Mouse (Mus musculus) embryonic facial prominence, embryonic 14.5 days (tissue): Measurements from ENCODE around the gene Sema4f. TPM values are rescaled to one million over a fixed set of nuclear protein-coding genes. Genes with fewer than 3 reads are reported as not detected.

Experiments used
- ATAC-seq: fragments of 200-750 bp; cut with Nextera tagmentation; 2 replicates; pipeline ENCODE4 v1.8.0; 2017; ENCODE audit warnings: low read depth, moderate number of reproducible peaks, moderate TSS enrichment
- DNase-seq: peaks from one replicate; pipeline ENCODE4 v3.0.0-alpha.2; 2015; ENCODE audit warnings: low spot score
- H3K27ac ChIP-seq: fragments of 300-500 bp; sonication (generic); replicated peaks from 2 replicates; pipeline ENCODE4 v1.5.1; 2014; ENCODE audit warnings: low read depth, mild to moderate bottlenecking, low read length, moderate library complexity
- H3K27me3 ChIP-seq: fragments of 300-500 bp; sonication (generic); replicated peaks from 2 replicates; pipeline ENCODE4 v1.6.1; 2014; ENCODE audit warnings: low read length; ENCODE audit not compliant: control insufficient read depth, insufficient read depth
- H3K36me3 ChIP-seq: fragments of 300-500 bp; sonication (generic); 2 replicates; pipeline ENCODE4 v1.6.1; 2014; ENCODE audit warnings: low read length, mixed read lengths; ENCODE audit not compliant: control insufficient read depth, insufficient read depth
- H3K4me1 ChIP-seq: fragments of 300-500 bp; sonication (generic); 2 replicates; pipeline ENCODE4 v1.6.1; 2014; ENCODE audit warnings: antibody characterized with exemption, low read length; ENCODE audit not compliant: control insufficient read depth, insufficient read depth
- H3K4me2 ChIP-seq: fragments of 300-500 bp; sonication (generic); 2 replicates; pipeline ENCODE4 v1.6.1; 2014; ENCODE audit warnings: low read depth, mild to moderate bottlenecking, low read length, moderate library complexity, mixed read lengths
- H3K4me3 ChIP-seq: fragments of 300-500 bp; sonication (generic); 2 replicates; pipeline ENCODE4 v1.5.1; 2014; ENCODE audit warnings: low read depth, mild to moderate bottlenecking, low read length
- H3K9ac ChIP-seq: fragments of 300-500 bp; sonication (generic); 2 replicates; pipeline ENCODE4 v1.6.1; 2014; ENCODE audit warnings: low read depth, mild to moderate bottlenecking, low read length, moderate library complexity, mixed read lengths
- H3K9me3 ChIP-seq: fragments of 300-500 bp; sonication (generic); 2 replicates; pipeline ENCODE4 v1.6.1; 2016; ENCODE audit warnings: low read length; ENCODE audit not compliant: control insufficient read depth
- WGBS: fragments of 180-500 bp; shearing (Covaris S2); extraction: QIAGEN DNeasy Blood & Tissue Kit; methylation state at CpG from one replicate; pipeline ENCODE4 v1.1.7; 2014; 5-methylcytosine and 5-hydroxymethylcytosine counted together
- polyA plus RNA-seq: library from polyadenylated mRNA; unstranded; fragments of >200 nt; fragmentation: Nextera tagmentation; extraction: Ambion mirVana; gene quantifications from 2 replicates; pipeline ENCODE4 v1.2.1, GENCODE M21; 2014

Sema4f gene
- 2.1 and 3.5 TPM in 2 replicates for polyA plus RNA-seq

DNA sequence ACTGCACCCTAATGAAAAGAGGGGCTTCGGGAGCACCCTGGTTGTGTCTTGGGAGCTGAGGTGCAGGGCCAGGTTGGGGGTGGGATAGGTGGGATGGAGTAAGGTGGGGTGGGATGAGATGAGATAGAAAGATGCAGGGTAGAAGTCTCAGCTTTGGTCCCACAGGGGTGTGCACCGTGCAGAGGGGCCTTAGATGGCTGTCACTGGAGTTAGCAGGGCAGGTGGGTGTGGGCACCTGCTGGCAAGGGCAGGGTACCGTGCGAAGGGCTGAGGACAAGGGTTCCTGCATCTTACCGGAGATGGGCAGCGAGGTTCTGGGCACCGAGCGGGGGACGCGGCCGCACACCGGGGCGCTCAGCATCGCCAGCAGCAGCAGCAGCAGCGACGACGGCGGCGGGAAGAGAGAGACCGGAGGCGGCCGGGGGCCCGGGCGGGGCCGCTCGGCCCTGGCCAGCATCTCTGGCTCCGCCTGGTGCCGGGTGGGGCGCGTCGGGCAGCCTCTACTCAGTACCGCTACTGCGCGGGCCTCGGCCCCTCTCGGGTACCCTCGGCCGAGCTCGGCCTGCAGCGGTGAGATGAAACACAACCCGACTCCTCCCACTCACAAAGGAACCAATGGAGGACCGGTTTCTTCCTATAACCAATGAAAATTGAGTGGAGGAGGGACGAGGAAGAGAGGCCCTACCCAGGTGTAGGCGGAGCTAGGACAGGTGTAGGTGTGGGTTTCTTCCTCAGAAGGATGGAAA, at the start of gene Sema4f:
Sema4f (minus strand) TSS at position 603 of the 746 bp plus-strand sequence.
- Histone ChIP-seq H3K27ac (no peak within 1 kb of the TSS), H3K4me2 (peak within 1 kb of the TSS; percentile 81), H3K9ac (peak within 1 kb of the TSS; percentile 72), H3K9me3 (no peaks in the 10 kb centered on the region), H3K4me1 (no peaks in the 10 kb centered on the region), H3K36me3 (no peaks in the 10 kb centered on the region), H3K4me3 (peak within 1 kb of the TSS; percentile 53), H3K27me3 (peaks cover 11% of the 10 kb centered on the region)
- WGBS = 6% methylated on average over 15 of the region's 44 CpGs
- DNase-seq (peak; percentile 91), ATAC-seq (peak; percentile 99)

DNA sequence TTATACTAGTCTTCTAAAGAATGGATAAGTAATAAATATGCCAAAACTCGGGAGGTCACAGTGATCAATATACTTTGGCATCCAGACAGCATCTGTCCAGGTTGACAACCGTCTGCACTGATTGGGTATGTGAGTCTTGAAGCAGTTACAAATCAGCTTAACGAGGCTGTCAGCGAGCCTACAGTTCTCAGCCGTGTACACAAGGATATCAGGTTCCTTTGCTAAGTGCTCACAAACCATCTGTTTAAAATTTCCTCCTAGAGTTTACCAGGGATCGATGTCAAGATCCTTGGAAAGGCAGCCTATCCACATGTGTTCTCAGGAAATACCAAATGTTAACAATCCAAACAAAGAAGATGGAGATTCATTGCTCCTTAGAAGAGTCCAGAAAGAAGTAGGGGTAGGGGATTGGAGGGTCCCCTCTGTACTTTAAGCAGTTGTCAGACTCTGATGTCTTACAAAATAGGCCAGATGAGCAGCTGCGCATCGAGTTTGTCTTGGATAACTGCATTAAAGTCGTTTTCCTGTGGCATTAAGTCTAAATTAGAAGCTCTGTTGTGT, 47.9 kb upstream of the Sema4f start:
- peaks cover 14% of the 10 kb centered on the region; the same call in 1 of the 2 replicates for H3K4me1 ChIP-seq
- 8% methylated on average over 9 of the region's 9 CpGs for WGBS
- H3K9ac ChIP-seq = no peak overlapping the region
- H3K4me3 ChIP-seq = no peak overlapping the region
- no peaks in the 10 kb centered on the region for H3K9me3 ChIP-seq
- peak overlapping the region; percentile 22 for H3K27ac ChIP-seq
- peak overlapping the region; percentile 23; the same call in 1 of the 2 replicates for H3K4me2 ChIP-seq
- ATAC-seq (peak; percentile 91), DNase-seq (peak; percentile 84)
- H3K27me3 ChIP-seq = no peaks in the 10 kb centered on the region
- no peaks in the 10 kb centered on the region for H3K36me3 ChIP-seq

DNA sequence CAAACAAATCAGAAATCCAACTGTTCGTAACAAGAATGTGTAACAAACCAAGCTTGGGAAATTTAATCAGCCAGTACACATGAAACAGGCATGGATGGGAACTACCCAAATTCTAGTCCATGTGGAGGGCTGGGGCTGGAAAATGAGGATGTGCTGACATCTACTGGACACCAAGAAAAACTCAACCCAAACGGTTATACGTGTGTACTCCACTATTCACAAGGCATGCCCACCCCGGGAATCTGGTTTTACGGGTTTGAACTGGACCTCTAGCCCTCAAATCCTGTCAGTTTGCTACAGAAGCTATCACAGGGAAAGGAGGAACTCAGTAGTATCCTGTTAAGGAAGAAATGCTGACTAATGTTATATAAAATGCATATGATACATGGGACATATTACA, 31.5 kb upstream of the Sema4f start:
- 4% methylated on average over 5 of the region's 5 CpGs for WGBS
- DNase-seq (peak; percentile 84), ATAC-seq (peak; percentile 93; the same call in 1 of the 2 replicates)
- H3K9me3 ChIP-seq = no peaks in the 10 kb centered on the region
- no peaks in the 10 kb centered on the region for H3K4me1 ChIP-seq
- H3K4me2 ChIP-seq = no peak overlapping the region
- H3K27me3 ChIP-seq = 0 out of 2 replicates have a peak, but pooled peaks cover 4% of the 10 kb centered on the region
- no peak overlapping the region for H3K9ac ChIP-seq
- no peak overlapping the region for H3K4me3 ChIP-seq
- H3K27ac ChIP-seq = no peak overlapping the region
- no peaks in the 10 kb centered on the region for H3K36me3 ChIP-seq

DNA sequence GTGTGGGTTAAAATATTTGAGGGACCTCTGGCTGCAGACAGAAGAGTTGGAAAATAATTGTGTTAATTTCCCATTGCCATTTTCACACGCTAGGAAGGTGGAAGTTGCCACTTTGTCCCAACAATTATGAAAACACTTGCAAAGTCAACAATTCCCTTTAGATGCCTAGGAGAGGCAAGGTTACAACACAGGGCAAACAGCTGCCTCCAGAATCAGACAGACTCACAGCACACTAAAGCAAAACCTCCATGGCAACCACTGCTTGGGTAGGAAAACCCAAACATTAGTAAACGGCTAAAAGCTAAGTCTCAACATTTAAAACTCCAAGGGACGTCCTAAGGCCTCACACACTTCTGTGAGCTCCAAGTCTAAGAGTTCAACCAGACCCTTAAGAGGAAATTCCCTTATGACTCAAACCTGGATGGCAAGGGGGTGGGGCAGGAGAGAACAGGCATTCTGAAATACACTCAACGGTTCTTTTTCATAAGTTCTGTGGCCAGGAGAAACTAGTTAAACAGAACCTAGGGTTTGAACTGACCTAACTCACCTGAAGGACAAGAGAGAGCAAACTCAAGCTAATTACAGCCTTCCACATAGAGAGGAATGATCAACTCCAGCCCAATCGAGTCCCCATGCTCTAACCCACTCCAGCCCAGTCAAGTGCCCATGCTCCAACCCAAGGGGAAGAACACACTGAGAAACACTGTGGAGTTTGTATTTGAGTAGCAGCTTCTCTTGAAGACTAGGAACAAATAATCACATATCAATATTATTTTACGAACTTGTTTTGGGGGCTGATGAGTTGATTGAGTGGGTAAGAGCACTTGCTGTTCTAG, 29.9 kb upstream of the Sema4f start:
- H3K27ac ChIP-seq = no peak overlapping the region
- DNase-seq (no peak), ATAC-seq (no peak)
- H3K9me3 ChIP-seq = no peaks in the 10 kb centered on the region
- H3K4me3 ChIP-seq = no peak overlapping the region
- H3K4me1 ChIP-seq = no peaks in the 10 kb centered on the region
- H3K36me3 ChIP-seq = no peaks in the 10 kb centered on the region
- H3K9ac ChIP-seq = no peak overlapping the region
- H3K4me2 ChIP-seq = no peak overlapping the region
- WGBS = 70% methylated on average over 6 of the region's 6 CpGs
- H3K27me3 ChIP-seq = 0 out of 2 replicates have a peak, but pooled peaks cover 4% of the 10 kb centered on the region

DNA sequence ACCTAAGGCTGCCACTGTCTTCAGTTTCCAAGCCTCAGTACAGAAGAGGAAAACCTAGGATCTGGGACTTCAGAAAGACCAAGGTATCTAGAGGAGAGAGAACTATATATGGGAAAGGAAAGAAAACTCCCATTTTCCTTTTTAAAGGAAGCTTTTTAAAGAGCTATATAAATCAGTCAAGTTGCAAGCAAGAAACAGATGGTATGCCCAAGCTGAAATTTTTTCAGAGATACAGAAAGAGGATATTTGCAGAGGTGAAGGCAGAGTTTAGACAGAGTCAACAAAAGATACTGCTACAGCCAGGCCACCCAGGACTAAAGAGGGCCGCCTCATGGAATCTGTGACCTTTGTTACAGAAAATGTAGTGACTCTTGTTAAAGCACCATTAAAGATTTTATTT, 22.1 kb upstream of the Sema4f start:
- H3K27ac ChIP-seq = no peak overlapping the region
- ATAC-seq = no peak
- H3K27me3 ChIP-seq = no peaks in the 10 kb centered on the region
- no peak overlapping the region for H3K9ac ChIP-seq
- H3K9me3 ChIP-seq = no peaks in the 10 kb centered on the region
- H3K36me3 ChIP-seq = no peaks in the 10 kb centered on the region
- H3K4me2 ChIP-seq = no peak overlapping the region
- H3K4me1 ChIP-seq = peaks cover under 1% of the 10 kb centered on the region; the same call in 1 of the 2 replicates
- no peak for DNase-seq
- H3K4me3 ChIP-seq = no peak overlapping the region
- 83% methylated on average over 1 of the region's 1 CpGs for WGBS

DNA sequence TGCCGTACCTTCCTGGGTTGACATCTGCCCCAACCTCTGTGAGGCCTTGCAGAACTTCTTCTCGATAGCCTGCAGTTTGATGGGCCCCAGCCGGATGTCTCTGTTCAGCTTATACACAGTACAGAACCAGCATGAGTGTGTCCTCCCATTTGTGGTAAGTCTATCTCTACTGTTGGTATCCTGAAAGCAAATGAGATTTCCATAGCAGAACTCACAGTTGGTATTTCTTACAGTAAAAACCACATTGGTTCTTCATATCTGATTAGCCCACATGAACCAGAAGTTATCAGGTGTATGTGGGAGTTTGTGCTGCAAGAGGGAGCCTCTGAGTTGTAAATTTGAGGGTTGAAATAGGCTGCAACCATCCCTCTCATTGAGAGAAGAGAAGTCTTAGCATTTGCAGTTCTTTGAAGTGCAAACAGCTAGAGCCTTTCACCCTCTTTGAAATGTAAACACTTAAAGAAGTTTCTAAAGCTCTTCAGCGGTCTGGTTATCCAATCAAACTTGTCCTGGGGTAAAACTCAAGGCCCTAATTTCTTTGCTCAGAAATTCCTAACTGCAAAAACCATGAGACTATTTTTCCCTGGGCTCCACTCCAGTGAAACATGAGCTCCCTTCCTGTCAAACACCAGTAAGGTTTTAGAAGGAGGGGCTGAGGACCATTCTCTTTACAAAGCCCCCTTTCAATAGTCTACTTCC, 17.1 kb upstream of the Sema4f start:
- peaks cover 4% of the 10 kb centered on the region; the same call in 1 of the 2 replicates for H3K4me1 ChIP-seq
- H3K27me3 ChIP-seq = no peaks in the 10 kb centered on the region
- ATAC-seq (peak; percentile 79), DNase-seq (peak; percentile 83)
- no peaks in the 10 kb centered on the region for H3K9me3 ChIP-seq
- WGBS = 55% methylated on average over 4 of the region's 4 CpGs
- H3K4me3 ChIP-seq = no peak overlapping the region
- no peak overlapping the region for H3K9ac ChIP-seq
- H3K27ac ChIP-seq = peak overlapping the region; percentile 63
- no peaks in the 10 kb centered on the region for H3K36me3 ChIP-seq
- no peak overlapping the region for H3K4me2 ChIP-seq

DNA sequence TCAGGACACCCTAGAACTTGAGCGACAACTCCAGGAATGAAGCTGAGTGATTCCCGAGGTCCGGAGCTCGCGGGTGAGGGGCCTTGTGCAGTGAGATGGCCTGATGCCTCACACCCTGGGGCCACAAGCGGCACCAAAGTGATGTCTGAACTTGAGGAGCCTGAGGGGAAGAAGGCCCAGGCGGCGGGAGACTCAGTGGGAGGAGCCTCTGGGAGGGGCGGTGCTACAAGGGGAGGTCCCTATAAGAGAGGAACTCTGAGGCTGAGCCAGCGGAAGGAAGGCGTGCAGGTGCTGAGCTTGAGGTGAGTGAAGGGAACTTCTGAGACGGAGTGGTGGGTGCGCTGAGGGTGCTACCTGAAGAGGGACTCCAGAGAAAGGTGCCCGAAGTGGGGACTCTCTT, 7.1 kb upstream of the Sema4f start, which contains the start of gene M1ap:
M1ap (plus strand) TSS at position 252 of the 400 bp plus-strand sequence.
- Histone ChIP-seq H3K27me3 (no peaks in the 10 kb centered on the region), H3K27ac (no peak within 1 kb of the TSS), H3K36me3 (no peaks in the 10 kb centered on the region), H3K9ac (no peak within 1 kb of the TSS), H3K4me3 (no peak within 1 kb of the TSS), H3K4me2 (no peak within 1 kb of the TSS), H3K9me3 (peaks cover 6% of the 10 kb centered on the region; the same call in 1 of the 2 replicates), H3K4me1 (no peaks in the 10 kb centered on the region)
- DNase-seq (no peak), ATAC-seq (no peak)
- 62% methylated on average over 14 of the region's 14 CpGs for WGBS

DNA sequence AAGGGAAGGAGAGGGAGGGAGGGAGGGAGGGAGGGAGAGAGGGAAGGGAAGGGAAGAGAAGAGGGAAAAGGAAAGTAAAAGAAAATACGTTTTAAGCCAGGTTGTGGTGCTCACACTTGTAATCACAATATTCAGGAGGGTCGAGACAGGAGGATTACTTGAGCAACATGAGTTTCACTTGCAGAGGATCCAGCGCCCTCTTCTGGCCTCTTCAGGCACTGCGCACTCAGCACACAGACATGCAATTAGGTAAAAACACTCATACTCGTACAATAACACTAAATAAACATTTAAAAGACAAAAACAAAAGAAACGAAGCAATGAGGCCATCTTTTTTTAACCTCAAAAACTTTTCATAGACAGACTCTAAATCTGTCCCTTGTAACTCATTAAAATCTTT, 6.2 kb upstream of the Sema4f start:
- DNase-seq (no peak), ATAC-seq (no peak)
- 49% methylated on average over 6 of the region's 6 CpGs for WGBS
- Histone ChIP-seq H3K36me3 (no peaks in the 10 kb centered on the region), H3K4me1 (no peaks in the 10 kb centered on the region), H3K4me2 (no peak overlapping the region), H3K4me3 (no peak overlapping the region), H3K27me3 (no peaks in the 10 kb centered on the region), H3K9ac (no peak overlapping the region), H3K9me3 (peaks cover 6% of the 10 kb centered on the region; the same call in 1 of the 2 replicates), H3K27ac (no peak overlapping the region)
